Mouse (Mus musculus): ENCODE data around the gene Dtnbp1.

DNA sequence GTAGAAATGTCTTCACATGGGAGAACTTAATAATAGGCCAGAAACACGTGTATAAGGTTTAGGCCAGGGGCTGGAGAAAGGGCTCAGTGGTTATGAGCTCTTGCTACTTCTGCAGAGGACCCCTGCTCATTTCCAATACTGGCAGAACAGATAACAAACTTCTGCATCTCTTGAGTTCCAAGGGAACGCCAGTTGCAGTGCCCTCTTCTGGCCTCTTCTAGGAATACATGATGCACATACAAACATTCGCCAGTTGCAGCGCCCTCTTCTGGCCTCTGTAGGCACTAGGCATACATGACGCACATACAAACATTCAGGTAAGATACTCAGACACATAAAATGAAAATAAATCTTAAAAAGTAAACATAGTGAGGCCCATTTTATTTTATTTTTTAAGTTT, 4.5 kb upstream of the Dtnbp1 start:
- TF ChIP-seq CTCF (IDR thresholded peaks at IDR 0.05; ENCODE audit: borderline replicate concordance, insufficient read depth, low read length) (no peak), POLR2A (IDR thresholded peaks at IDR 0.05; ENCODE audit: low read depth, low read length) (no peak)
